Comparison of ENCODE assay signal across 9 mouse cellular contexts in the genomic region with DNA sequence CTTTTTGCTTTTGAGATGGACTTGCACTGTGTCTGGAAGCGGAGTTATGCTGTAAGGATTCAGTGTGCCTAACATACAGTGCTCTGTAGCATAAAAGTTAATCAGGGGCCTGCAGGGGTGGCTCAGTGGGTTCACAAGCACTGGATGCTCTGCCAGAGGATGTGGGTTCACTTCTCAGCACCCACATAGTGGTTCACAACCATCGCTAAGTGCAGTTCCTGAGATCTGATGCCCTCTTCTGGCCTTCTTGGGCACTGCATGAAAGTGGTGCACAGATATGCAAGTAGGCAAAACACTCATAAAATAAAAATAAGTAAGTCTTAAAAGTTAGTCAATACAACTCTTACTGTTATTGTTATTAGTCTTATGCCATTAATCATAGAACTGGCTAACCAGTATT. TPM values are rescaled to one million over a fixed set of nuclear protein-coding genes. Genes with fewer than 3 reads are reported as not detected.
DNase-seq lines count a peak whose midpoint lies in the region; ATAC-seq and TF ChIP-seq lines count a peak whose summit lies in the region.
"Had no signal": no experiment of that assay in that cellular context is flagged by ENCODE, and none has a peak within 500 bp of the region (broad histone marks: within the 10 kb centered on the region; RNA-seq: fewer than 3 reads in every experiment).

No protein-coding gene starts in this region.

- H3K9ac ChIP-seq in forebrain, embryonic 11.5 days (ENCODE audit: low read length) = no peak overlapping the region
- no peak overlapping the region for H3K9ac ChIP-seq in forebrain, embryonic 15.5 days (replicated peaks)
- no peak overlapping the region for H3K9ac ChIP-seq in midbrain, embryonic 11.5 days (ENCODE audit: low read length)
- H3K9ac ChIP-seq in midbrain, embryonic 13.5 days (replicated peaks) = no peak overlapping the region
- H3K9ac ChIP-seq in lung, postnatal 0 days (replicated peaks; ENCODE audit: low read depth) = no peak overlapping the region
- H3K9ac ChIP-seq: neural tube, embryonic 13.5 days had no signal

- WGBS in forebrain, embryonic 11.5 days = 75% methylated on average over 2 of the region's 2 CpGs
- 69% methylated on average over 2 of the region's 2 CpGs for WGBS in forebrain, embryonic 15.5 days
- WGBS in midbrain, embryonic 11.5 days = 61% methylated on average over 2 of the region's 2 CpGs
- WGBS in midbrain, embryonic 13.5 days = 64% methylated on average over 2 of the region's 2 CpGs
- WGBS in lung, postnatal 0 days = 72% methylated on average over 2 of the region's 2 CpGs
- WGBS in thymus, adult 2 months = 65% methylated on average over 2 of the region's 2 CpGs

- H3K4me2 ChIP-seq in forebrain, embryonic 11.5 days (ENCODE audit: low read depth, low read length, severe bottlenecking) = no peak overlapping the region
- H3K4me2 ChIP-seq in forebrain, embryonic 15.5 days (replicated peaks) = no peak overlapping the region
- no peak overlapping the region for H3K4me2 ChIP-seq in midbrain, embryonic 11.5 days
- no peak overlapping the region for H3K4me2 ChIP-seq in midbrain, embryonic 13.5 days (replicated peaks)
- H3K4me2 ChIP-seq in lung, postnatal 0 days (replicated peaks; ENCODE audit: low read depth, low read length) = no peak overlapping the region
- H3K4me2 ChIP-seq: neural tube, embryonic 13.5 days had no signal

- peaks cover 13% of the 10 kb centered on the region for H3K36me3 ChIP-seq in forebrain, embryonic 11.5 days (ENCODE audit: control insufficient read depth, insufficient read depth, low read length)
- peaks cover 72% of the 10 kb centered on the region for H3K36me3 ChIP-seq in forebrain, embryonic 15.5 days
- peaks cover 11% of the 10 kb centered on the region; the same call in 1 of the 2 replicates for H3K36me3 ChIP-seq in midbrain, embryonic 11.5 days (ENCODE audit: control insufficient read depth, insufficient read depth, low read length)
- peaks cover 80% of the 10 kb centered on the region for H3K36me3 ChIP-seq in midbrain, embryonic 13.5 days
- peaks cover 26% of the 10 kb centered on the region for H3K36me3 ChIP-seq in lung, postnatal 0 days (ENCODE audit: insufficient read depth, low read length)
- H3K36me3 ChIP-seq in thymus, adult 2 months (ENCODE audit: control insufficient read depth, insufficient read depth, low read length) = no peaks in the 10 kb centered on the region; the same call in 1 of the 2 replicates

- no peaks in the 10 kb centered on the region for H3K27me3 ChIP-seq in forebrain, embryonic 11.5 days (ENCODE audit: control insufficient read depth, insufficient read depth, low read length)
- H3K27me3 ChIP-seq in forebrain, embryonic 15.5 days = no peaks in the 10 kb centered on the region
- no peaks in the 10 kb centered on the region for H3K27me3 ChIP-seq in midbrain, embryonic 11.5 days (ENCODE audit: control insufficient read depth, insufficient read depth, low read length)
- no peaks in the 10 kb centered on the region for H3K27me3 ChIP-seq in midbrain, embryonic 13.5 days
- H3K27me3 ChIP-seq in lung, postnatal 0 days (replicated peaks; ENCODE audit: insufficient read depth, low read length) = no peaks in the 10 kb centered on the region
- no peaks in the 10 kb centered on the region for H3K27me3 ChIP-seq in thymus, adult 2 months (ENCODE audit: control insufficient read depth, insufficient read depth, low read length)
- H3K27me3 ChIP-seq: neural tube, embryonic 13.5 days had no signal

- no peaks in the 10 kb centered on the region for H3K4me1 ChIP-seq in forebrain, embryonic 11.5 days (replicated peaks; ENCODE audit: control insufficient read depth, insufficient read depth, low read length)
- no peaks in the 10 kb centered on the region for H3K4me1 ChIP-seq in forebrain, embryonic 15.5 days
- no peaks in the 10 kb centered on the region for H3K4me1 ChIP-seq in midbrain, embryonic 11.5 days (ENCODE audit: control insufficient read depth, insufficient read depth, low read length)
- no peaks in the 10 kb centered on the region for H3K4me1 ChIP-seq in midbrain, embryonic 13.5 days (replicated peaks)
- no peaks in the 10 kb centered on the region for H3K4me1 ChIP-seq in lung, postnatal 0 days (ENCODE audit: insufficient read depth, low read depth, low read length)
- H3K4me1 ChIP-seq in thymus, adult 2 months (replicated peaks; ENCODE audit: control insufficient read depth, insufficient read depth, low read length) = no peaks in the 10 kb centered on the region
- H3K4me1 ChIP-seq: neural tube, embryonic 13.5 days had no signal

- H3K4me3 ChIP-seq in forebrain, embryonic 11.5 days (ENCODE audit: low read depth, low read length) = no peak overlapping the region
- no peak overlapping the region for H3K4me3 ChIP-seq in forebrain, embryonic 15.5 days
- H3K4me3 ChIP-seq in midbrain, embryonic 11.5 days (ENCODE audit: low read depth, low read length) = no peak overlapping the region
- no peak overlapping the region for H3K4me3 ChIP-seq in midbrain, embryonic 13.5 days (replicated peaks)
- H3K4me3 ChIP-seq in lung, postnatal 0 days (ENCODE audit: low read depth, low read length) = no peak overlapping the region
- H3K4me3 ChIP-seq in thymus, adult 2 months (ENCODE audit: control insufficient read depth, insufficient read depth, low read length) = no peak overlapping the region
- H3K4me3 ChIP-seq: neural tube, embryonic 13.5 days had no signal

- peak; percentile 63 for DNase-seq in forebrain, embryonic 11.5 days (ENCODE audit: low spot score)
- peak; percentile 86 for DNase-seq in midbrain, embryonic 11.5 days (ENCODE audit: low spot score, missing footprints)
- peak; percentile 24 for DNase-seq in brain, embryonic 14.5 days (ENCODE audit: low read depth)
- DNase-seq in lung, postnatal 0 days (ENCODE audit: low spot score) = no peak
- DNase-seq in thymus, adult 2 months = peak; percentile 68
- no peak for DNase-seq in cerebellum, adult 11 months

- TF ChIP-seq POLR2A in brain, embryonic 14.5 days (IDR thresholded peaks at IDR 0.05; ENCODE audit: borderline replicate concordance, extremely low read depth, insufficient read depth, insufficient read length, poor library complexity, severe bottlenecking) = no peak
- TF ChIP-seq POLR2A in thymus, adult 2 months (IDR thresholded peaks at IDR 0.05; ENCODE audit: control insufficient read depth, extremely low read depth, insufficient read depth, low read length, poor library complexity) = no peak

- TF ChIP-seq CTCF in brain, embryonic 14.5 days (IDR thresholded peaks at IDR 0.05; ENCODE audit: borderline replicate concordance, extremely low read depth, insufficient read depth, insufficient read length) = peak; percentile 51; the same call in 1 of the 2 replicates
- TF ChIP-seq CTCF in lung, postnatal 0 days (IDR thresholded peaks at IDR 0.05) = peak; percentile 64
- TF ChIP-seq CTCF in thymus, adult 2 months (IDR thresholded peaks at IDR 0.05; ENCODE audit: borderline replicate concordance, control insufficient read depth, extremely low read depth, insufficient read depth, low read length, poor library complexity) = peak; percentile 26; the same call in 1 of the 2 replicates

- H3K9me3 ChIP-seq in forebrain, embryonic 11.5 days (ENCODE audit: control insufficient read depth, low read length) = no peaks in the 10 kb centered on the region
- no peaks in the 10 kb centered on the region for H3K9me3 ChIP-seq in forebrain, embryonic 15.5 days
- no peaks in the 10 kb centered on the region for H3K9me3 ChIP-seq in midbrain, embryonic 11.5 days (ENCODE audit: control insufficient read depth, low read length)
- no peaks in the 10 kb centered on the region for H3K9me3 ChIP-seq in midbrain, embryonic 13.5 days
- H3K9me3 ChIP-seq in lung, postnatal 0 days (ENCODE audit: low read length) = no peaks in the 10 kb centered on the region
- H3K9me3 ChIP-seq: neural tube, embryonic 13.5 days had no signal

- ATAC-seq in forebrain, embryonic 11.5 days (replicated peaks; ENCODE audit: low FRiP score) = no peak
- ATAC-seq in forebrain, embryonic 15.5 days (replicated peaks) = no peak
- no peak for ATAC-seq in midbrain, embryonic 11.5 days (ENCODE audit: low FRiP score)
- ATAC-seq in midbrain, embryonic 13.5 days = no peak
- no peak for ATAC-seq in lung, postnatal 0 days

- TF ChIP-seq EP300 in lung, postnatal 0 days (IDR thresholded peaks at IDR 0.05) = no peak

- H3K27ac ChIP-seq in forebrain, embryonic 11.5 days (ENCODE audit: low read depth, low read length) = no peak overlapping the region
- no peak overlapping the region for H3K27ac ChIP-seq in forebrain, embryonic 15.5 days (replicated peaks)
- no peak overlapping the region for H3K27ac ChIP-seq in midbrain, embryonic 11.5 days (ENCODE audit: low read depth, low read length)
- H3K27ac ChIP-seq in midbrain, embryonic 13.5 days = no peak overlapping the region
- no peak overlapping the region for H3K27ac ChIP-seq in lung, postnatal 0 days (ENCODE audit: low read length)
- H3K27ac ChIP-seq in thymus, adult 2 months (ENCODE audit: control insufficient read depth, insufficient read depth, low read length) = no peak overlapping the region
- H3K27ac ChIP-seq: neural tube, embryonic 13.5 days had no signal

RNA-seq across cellular contexts. Expression of a gene that starts 6.8 kb away (rescaled TPM):
- 28.7 and 31.2 TPM in 2 replicates for polyA plus RNA-seq in forebrain, embryonic 11.5 days (2014; fragmentation: Nextera tagmentation; extraction: Ambion mirVana)
- 46.5 and 55.9 TPM in 2 replicates for polyA plus RNA-seq in forebrain, embryonic 15.5 days (2015; fragmentation: Nextera tagmentation; extraction: Ambion mirVana)
- polyA plus RNA-seq in midbrain, embryonic 11.5 days (2014; fragmentation: Nextera tagmentation; extraction: Ambion mirVana) = 37.2 and 37.7 TPM in 2 replicates
- 59.9 and 61.7 TPM in 2 replicates for polyA plus RNA-seq in midbrain, embryonic 13.5 days (2015; fragmentation: Nextera tagmentation; extraction: Ambion mirVana)
- 46.5 and 50.1 TPM in 2 replicates for polyA plus RNA-seq in brain, embryonic 14.5 days (2012; rRNA removed)
- polyA plus RNA-seq in lung, postnatal 0 days (2015; fragmentation: Nextera tagmentation; extraction: Ambion mirVana) = 72.3 and 79.8 TPM in 2 replicates
- 20.0 and 22.4 TPM in 2 replicates for polyA plus RNA-seq in thymus, adult 2 months (2012; rRNA removed)

RNA-seq across cellular contexts. Expression of a gene that starts 7.3 kb away (rescaled TPM):
- 33.4 and 40.3 TPM in 2 replicates for polyA plus RNA-seq in forebrain, embryonic 11.5 days (2014; fragmentation: Nextera tagmentation; extraction: Ambion mirVana)
- polyA plus RNA-seq in forebrain, embryonic 15.5 days (2015; fragmentation: Nextera tagmentation; extraction: Ambion mirVana) = 48.3 and 50.3 TPM in 2 replicates
- polyA plus RNA-seq in midbrain, embryonic 11.5 days (2014; fragmentation: Nextera tagmentation; extraction: Ambion mirVana) = 34.1 and 34.4 TPM in 2 replicates
- 51.6 and 53.5 TPM in 2 replicates for polyA plus RNA-seq in midbrain, embryonic 13.5 days (2015; fragmentation: Nextera tagmentation; extraction: Ambion mirVana)
- 52.4 and 53.9 TPM in 2 replicates for polyA plus RNA-seq in brain, embryonic 14.5 days (2012; rRNA removed)
- 17.9 and 19.0 TPM in 2 replicates for polyA plus RNA-seq in lung, postnatal 0 days (2015; fragmentation: Nextera tagmentation; extraction: Ambion mirVana)
- polyA plus RNA-seq in thymus, adult 2 months (2012; rRNA removed) = 23.2 and 23.4 TPM in 2 replicates

RNA-seq across cellular contexts. Expression of a gene that starts 14.1 kb away (rescaled TPM):
- polyA plus RNA-seq in forebrain, embryonic 11.5 days (2014; fragmentation: Nextera tagmentation; extraction: Ambion mirVana) = 12.6 and 14.0 TPM in 2 replicates
- 10.9 and 11.0 TPM in 2 replicates for polyA plus RNA-seq in forebrain, embryonic 15.5 days (2015; fragmentation: Nextera tagmentation; extraction: Ambion mirVana)
- polyA plus RNA-seq in midbrain, embryonic 11.5 days (2014; fragmentation: Nextera tagmentation; extraction: Ambion mirVana) = 11.4 and 12.0 TPM in 2 replicates
- 11.5 and 14.3 TPM in 2 replicates for polyA plus RNA-seq in midbrain, embryonic 13.5 days (2015; fragmentation: Nextera tagmentation; extraction: Ambion mirVana)
- polyA plus RNA-seq in brain, embryonic 14.5 days (2012; rRNA removed) = 8.0 and 8.3 TPM in 2 replicates
- polyA plus RNA-seq in lung, postnatal 0 days (2015; fragmentation: Nextera tagmentation; extraction: Ambion mirVana) = 10.2 and 12.1 TPM in 2 replicates
- 4.5 and 4.7 TPM in 2 replicates for polyA plus RNA-seq in thymus, adult 2 months (2012; rRNA removed)

RNA-seq across cellular contexts. Expression of a gene that starts 30.0 kb away (rescaled TPM):
- polyA plus RNA-seq in forebrain, embryonic 11.5 days (2014; fragmentation: Nextera tagmentation; extraction: Ambion mirVana) = 0.73 TPM in 1 of 2 replicates, not detected in the other
- 1.4 TPM in 1 of 2 replicates, not detected in the other for polyA plus RNA-seq in forebrain, embryonic 15.5 days (2015; fragmentation: Nextera tagmentation; extraction: Ambion mirVana)
- 0.48 and 0.81 TPM in 2 replicates for polyA plus RNA-seq in midbrain, embryonic 11.5 days (2014; fragmentation: Nextera tagmentation; extraction: Ambion mirVana)
- 0.42 and 0.54 TPM in 2 replicates for polyA plus RNA-seq in midbrain, embryonic 13.5 days (2015; fragmentation: Nextera tagmentation; extraction: Ambion mirVana)
- polyA plus RNA-seq in brain, embryonic 14.5 days (2012; rRNA removed) = 1.3 and 1.8 TPM in 2 replicates
- polyA plus RNA-seq in lung, postnatal 0 days (2015; fragmentation: Nextera tagmentation; extraction: Ambion mirVana) = 30.8 and 32.4 TPM in 2 replicates
- 3.8 and 16.7 TPM in 2 replicates for polyA plus RNA-seq in thymus, adult 2 months (2012; rRNA removed)

RNA-seq across cellular contexts. Expression of a gene that starts 31.0 kb away (rescaled TPM):
- 5.5 and 6.0 TPM in 2 replicates for polyA plus RNA-seq in forebrain, embryonic 11.5 days (2014; fragmentation: Nextera tagmentation; extraction: Ambion mirVana)
- polyA plus RNA-seq in forebrain, embryonic 15.5 days (2015; fragmentation: Nextera tagmentation; extraction: Ambion mirVana) = 13.1 and 14.1 TPM in 2 replicates
- polyA plus RNA-seq in midbrain, embryonic 11.5 days (2014; fragmentation: Nextera tagmentation; extraction: Ambion mirVana) = 5.3 and 6.1 TPM in 2 replicates
- polyA plus RNA-seq in midbrain, embryonic 13.5 days (2015; fragmentation: Nextera tagmentation; extraction: Ambion mirVana) = 3.5 and 4.0 TPM in 2 replicates
- polyA plus RNA-seq in brain, embryonic 14.5 days (2012; rRNA removed) = 5.7 and 6.1 TPM in 2 replicates
- polyA plus RNA-seq in lung, postnatal 0 days (2015; fragmentation: Nextera tagmentation; extraction: Ambion mirVana) = 442 and 571 TPM in 2 replicates
- 29.7 and 146 TPM in 2 replicates for polyA plus RNA-seq in thymus, adult 2 months (2012; rRNA removed)

Comparison
In these comparisons a context has a peak if more than half of its experiments do, and no peak if none do; other contexts are left out.
1. DNase-seq: peak in forebrain, embryonic 11.5 days (single experiment), midbrain, embryonic 11.5 days (single experiment), brain, embryonic 14.5 days (single experiment) and thymus, adult 2 months (single experiment); none in lung, postnatal 0 days (single experiment) and cerebellum, adult 11 months (single experiment).
2. Peak in every context shown above with its lines, with median percentiles within 50 percentile points of each other: CTCF ChIP-seq.